8 mouse cellular contexts compared by ENCODE assay signal in genomic region chr1:73915218-73916070, GRCm38 (mm10).
DNase-seq lines count a peak whose midpoint lies in the region; ATAC-seq and TF ChIP-seq lines count a peak whose summit lies in the region.

No protein-coding gene starts in this region.

- no peak for TF ChIP-seq CTCF in CH12.LX (conservative IDR thresholded peaks at IDR 0.05 in 1 of 2, IDR thresholded peaks at IDR 0.05 in 1 of 2; ENCODE audit: low read depth in 2 of 2, low read length in 2 of 2)

- dilution Hi-C loops in CH12.LX (cut with MboI; ENCODE audit: extremely low pct_ligation_motif_present, extremely low pct_unique_long_range_greater_than_20kb, low sequenced_read_pairs) = no loop called here

- no peak overlapping the region for H3K4me3 ChIP-seq in forebrain, embryonic 13.5 days
- no peak overlapping the region for H3K4me3 ChIP-seq in forebrain, embryonic 11.5 days (ENCODE audit: low read depth, low read length)
- no peak overlapping the region for H3K4me3 ChIP-seq in CH12.LX (replicated peaks in 1 of 3; ENCODE audit: low read depth in 2 of 3, low read length in 2 of 3, poor library complexity in 1 of 3)
- no peak overlapping the region for H3K4me3 ChIP-seq in hindbrain, embryonic 12.5 days

- H3K4me1 ChIP-seq in forebrain, embryonic 13.5 days = peaks cover 8% of the 10 kb centered on the region
- H3K4me1 ChIP-seq in forebrain, embryonic 11.5 days (replicated peaks; ENCODE audit: control insufficient read depth, insufficient read depth, low read length) = no peaks in the 10 kb centered on the region
- peaks cover 21 to 61% of the 10 kb centered on the region in 2 experiments for H3K4me1 ChIP-seq in CH12.LX (ENCODE audit: control insufficient read depth in 1 of 2, insufficient read depth in 2 of 2)
- H3K4me1 ChIP-seq in hindbrain, embryonic 12.5 days = peaks cover 9% of the 10 kb centered on the region; the same call in 1 of the 2 replicates

- TF ChIP-seq POLR2A in CH12.LX (IDR thresholded peaks at IDR 0.05; ENCODE audit: low read depth, low read length) = no peak

- no peak overlapping the region for H3K4me2 ChIP-seq in forebrain, embryonic 13.5 days
- H3K4me2 ChIP-seq in forebrain, embryonic 11.5 days (ENCODE audit: low read depth, low read length, severe bottlenecking) = no peak overlapping the region
- peak overlapping the region; percentile 42; the same call in 1 of the 2 replicates for H3K4me2 ChIP-seq in CH12.LX (ENCODE audit: insufficient read depth, low read depth, poor library complexity, severe bottlenecking)
- no peak overlapping the region for H3K4me2 ChIP-seq in hindbrain, embryonic 12.5 days (replicated peaks)

- no peaks in the 10 kb centered on the region for H3K79me2 ChIP-seq in CH12.LX (replicated peaks; ENCODE audit: control insufficient read depth, extremely low read depth, insufficient read depth, poor library complexity, severe bottlenecking)

- no peak for TF ChIP-seq RAD21 in CH12.LX (IDR thresholded peaks at IDR 0.05; ENCODE audit: low read depth, low read length)

- DNase-seq in forebrain, embryonic 11.5 days (ENCODE audit: low spot score) = no peak
- peak; percentile 31 for DNase-seq in CH12.LX (ENCODE audit: extremely low read depth)
- peak; percentile 10 for DNase-seq in gastrocnemius, postnatal 14 days
- DNase-seq in layer of hippocampus, postnatal 36 days = peak; percentile 53 to 65
- no peak for DNase-seq in spleen, adult 12 weeks (ENCODE audit: low spot score)
- DNase-seq in cerebellum, adult 18-20 months = no peak

- H3K9me3 ChIP-seq in forebrain, embryonic 13.5 days (replicated peaks) = no peaks in the 10 kb centered on the region
- no peaks in the 10 kb centered on the region for H3K9me3 ChIP-seq in forebrain, embryonic 11.5 days (ENCODE audit: control insufficient read depth, low read length)
- no peaks in the 10 kb centered on the region for H3K9me3 ChIP-seq in CH12.LX (replicated peaks; ENCODE audit: low read length)
- no peaks in the 10 kb centered on the region for H3K9me3 ChIP-seq in hindbrain, embryonic 12.5 days (replicated peaks)

- no peak overlapping the region for H3K27ac ChIP-seq in forebrain, embryonic 13.5 days
- no peak overlapping the region for H3K27ac ChIP-seq in forebrain, embryonic 11.5 days (ENCODE audit: low read depth, low read length)
- no peak overlapping the region for H3K27ac ChIP-seq in CH12.LX (ENCODE audit: insufficient read depth, low read depth)
- H3K27ac ChIP-seq in hindbrain, embryonic 12.5 days = no peak overlapping the region

- intact Hi-C loops in gastrocnemius, postnatal 14 days (cut with DNase I; ENCODE audit: low total_unique reads) = no loop called here

- H3K36me3 ChIP-seq in forebrain, embryonic 13.5 days (ENCODE audit: poor library complexity, severe bottlenecking) = peaks cover 26% of the 10 kb centered on the region; the same call in 1 of the 2 replicates
- H3K36me3 ChIP-seq in forebrain, embryonic 11.5 days (ENCODE audit: control insufficient read depth, insufficient read depth, low read length) = no peaks in the 10 kb centered on the region
- peaks cover 0 to 14% of the 10 kb centered on the region in 2 experiments for H3K36me3 ChIP-seq in CH12.LX (replicated peaks in 1 of 2; ENCODE audit: control insufficient read depth in 1 of 2, insufficient read depth in 1 of 2, low read length in 1 of 2)
- peaks cover 8% of the 10 kb centered on the region; the same call in 1 of the 2 replicates for H3K36me3 ChIP-seq in hindbrain, embryonic 12.5 days

- no peaks in the 10 kb centered on the region for H3K27me3 ChIP-seq in forebrain, embryonic 13.5 days
- H3K27me3 ChIP-seq in forebrain, embryonic 11.5 days (ENCODE audit: control insufficient read depth, insufficient read depth, low read length) = no peaks in the 10 kb centered on the region
- H3K27me3 ChIP-seq in CH12.LX (replicated peaks) = no peaks in the 10 kb centered on the region
- H3K27me3 ChIP-seq in hindbrain, embryonic 12.5 days = no peaks in the 10 kb centered on the region

- 61% methylated on average over 8 of the region's 8 CpGs for WGBS in forebrain, embryonic 13.5 days
- 73% methylated on average over 8 of the region's 8 CpGs for WGBS in forebrain, embryonic 11.5 days
- 81% methylated on average over 8 of the region's 8 CpGs for WGBS in hindbrain, embryonic 12.5 days

- peak; percentile 65 for ATAC-seq in forebrain, embryonic 13.5 days
- ATAC-seq in forebrain, embryonic 11.5 days (replicated peaks; ENCODE audit: low FRiP score) = no peak
- ATAC-seq in hindbrain, embryonic 12.5 days (ENCODE audit: low FRiP score) = no peak

- peak; percentile 26; the same call in 1 of the 2 replicates for TF ChIP-seq EP300 in CH12.LX (IDR thresholded peaks at IDR 0.05; ENCODE audit: low read length)

- H3K9ac ChIP-seq in forebrain, embryonic 13.5 days = no peak overlapping the region
- no peak overlapping the region for H3K9ac ChIP-seq in forebrain, embryonic 11.5 days (ENCODE audit: low read length)
- H3K9ac ChIP-seq in CH12.LX (ENCODE audit: insufficient read depth, low read depth) = no peak overlapping the region
- no peak overlapping the region for H3K9ac ChIP-seq in hindbrain, embryonic 12.5 days

- in situ Hi-C loops in CH12.LX (cut with MboI; ENCODE audit: low pct_ligation_motif_present, low pct_unique_long_range_greater_than_20kb, low sequenced_read_pairs) = no loop called here

TF ChIP-seq in CH12.LX, 34 proteins besides CTCF, POLR2A, EP300 and RAD21:
- TF ChIP-seq E2F4 (IDR thresholded peaks at IDR 0.05; ENCODE audit: insufficient replicate concordance, low read depth, low read length) (no peak), TCF12 (IDR thresholded peaks at IDR 0.05; ENCODE audit: low read depth, low read length) (peak; percentile 67; the same call in 1 of the 2 replicates), SMC3 (IDR thresholded peaks at IDR 0.05; ENCODE audit: low read depth, low read length) (no peak), MAZ (IDR thresholded peaks at IDR 0.05; ENCODE audit: low read depth, low read length) (no peak), JUND (conservative IDR thresholded peaks at IDR 0.05; ENCODE audit: low read depth, low read length) (no peak), PAX5 (IDR thresholded peaks at IDR 0.05; ENCODE audit: low read length) (no peak), USF2 (conservative IDR thresholded peaks at IDR 0.05; ENCODE audit: low read depth, low read length) (no peak), ZC3H11A (IDR thresholded peaks at IDR 0.05; ENCODE audit: low read depth, low read length) (no peak), IRF4 (IDR thresholded peaks at IDR 0.05; ENCODE audit: low read depth, low read length) (no peak), BHLHE40 (IDR thresholded peaks at IDR 0.05; ENCODE audit: low read depth, low read length) (peak; percentile 90), MEF2A (IDR thresholded peaks at IDR 0.05; ENCODE audit: borderline replicate concordance, low read depth, low read length) (peak; percentile 90), MAX (IDR thresholded peaks at IDR 0.05; ENCODE audit: low read length) (no peak), USF1 (IDR thresholded peaks at IDR 0.05; ENCODE audit: low read depth, low read length) (no peak), JUN (IDR thresholded peaks at IDR 0.05; ENCODE audit: insufficient read depth, low read depth, low read length) (no peak), ZNF384 (IDR thresholded peaks at IDR 0.05; ENCODE audit: low read depth, low read length) (no peak), ELF1 (IDR thresholded peaks at IDR 0.05; ENCODE audit: low read depth, low read length) (0 out of 2 replicates have a peak, but pooled peaks have one; percentile 12), TBP (conservative IDR thresholded peaks at IDR 0.05; ENCODE audit: low read depth, low read length) (no peak), ETS1 (conservative IDR thresholded peaks at IDR 0.05; ENCODE audit: low read depth, low read length) (peak; percentile 80), MAFK (IDR thresholded peaks at IDR 0.05; ENCODE audit: insufficient replicate concordance, low read length) (no peak), CHD2 (IDR thresholded peaks at IDR 0.05; ENCODE audit: low read length) (peak; percentile 15; the same call in 1 of the 2 replicates)

Comparison
In these comparisons a context has a peak if more than half of its experiments do, and no peak if none do; other contexts are left out.
1. DNase-seq: peak in CH12.LX (single experiment), gastrocnemius, postnatal 14 days (single experiment) and layer of hippocampus, postnatal 36 days (2 of 2); none in forebrain, embryonic 11.5 days (single experiment), spleen, adult 12 weeks (single experiment) and cerebellum, adult 18-20 months (0 of 2).